Mouse (Mus musculus): ENCODE measurements around the gene Slc26a3. TPM values are rescaled to one million over a fixed set of nuclear protein-coding genes. Genes with fewer than 3 reads are reported as not detected.

Slc26a3 gene
- polyA plus RNA-seq, 1 experiment from 2014 or later, result 0.07 TPM

- no peaks in the 10 kb centered on the region for H3K9me3 ChIP-seq (replicated peaks)
- no peaks in the 10 kb centered on the region for H3K36me3 ChIP-seq
- ATAC-seq (ENCODE audit: low read depth), result no peak
- H3K4me3 ChIP-seq (replicated peaks), result no peak overlapping the region
- H3K4me2 ChIP-seq, result no peak overlapping the region
- no peak for DNase-seq
- 62% methylated on average over 11 of the region's 11 CpGs for WGBS (ENCODE audit: insufficient replicate concordance)
- no peak overlapping the region for H3K9ac ChIP-seq
- H3K27ac ChIP-seq, result no peak overlapping the region
- H3K4me1 ChIP-seq (replicated peaks), result peaks cover 10% of the 10 kb centered on the region
- no peaks in the 10 kb centered on the region for H3K27me3 ChIP-seq
Observed at GRCm38 (mm10) chr12:31377241-31377640, 13.4 kb upstream of the Slc26a3 start.

GRCm38 (mm10) chr12:31380878-31381277 lies 9.8 kb upstream of the Slc26a3 start:
- Histone ChIP-seq H3K36me3 (no peaks in the 10 kb centered on the region), H3K27me3 (no peaks in the 10 kb centered on the region), H3K4me3 (replicated peaks) (no peak overlapping the region), H3K4me2 (no peak overlapping the region), H3K9me3 (replicated peaks) (no peaks in the 10 kb centered on the region), H3K27ac (no peak overlapping the region), H3K9ac (no peak overlapping the region), H3K4me1 (replicated peaks) (peaks cover 5% of the 10 kb centered on the region)
- ATAC-seq (ENCODE audit: low read depth) (no peak), DNase-seq (no peak)
- 43% methylated on average over 2 of the region's 2 CpGs for WGBS (ENCODE audit: insufficient replicate concordance)

GRCm38 (mm10) chr12:31382451-31382850 lies 8.2 kb upstream of the Slc26a3 start:
- H3K4me1 ChIP-seq (replicated peaks), result no peaks in the 10 kb centered on the region
- H3K27ac ChIP-seq, result no peak overlapping the region
- no peak overlapping the region for H3K4me2 ChIP-seq
- ATAC-seq (ENCODE audit: low read depth) (no peak), DNase-seq (no peak)
- no peaks in the 10 kb centered on the region for H3K27me3 ChIP-seq
- no peaks in the 10 kb centered on the region for H3K9me3 ChIP-seq (replicated peaks)
- no peaks in the 10 kb centered on the region for H3K36me3 ChIP-seq
- no peak overlapping the region for H3K9ac ChIP-seq
- no peak overlapping the region for H3K4me3 ChIP-seq (replicated peaks)
- whole genome bisulfite sequencing (ENCODE audit: insufficient replicate concordance), result 42% methylated on average over 2 of the region's 2 CpGs

- H3K27ac ChIP-seq, result no peak overlapping the region
- H3K4me2 ChIP-seq, result no peak overlapping the region
- DNase-seq (no peak), ATAC-seq (ENCODE audit: low read depth) (no peak)
- no peaks in the 10 kb centered on the region for H3K27me3 ChIP-seq
- H3K9ac ChIP-seq, result no peak overlapping the region
- 53% methylated on average over 3 of the region's 3 CpGs for WGBS (ENCODE audit: insufficient replicate concordance)
- no peaks in the 10 kb centered on the region for H3K9me3 ChIP-seq (replicated peaks)
- no peak overlapping the region for H3K4me3 ChIP-seq (replicated peaks)
- no peaks in the 10 kb centered on the region for H3K4me1 ChIP-seq (replicated peaks)
- no peaks in the 10 kb centered on the region for H3K36me3 ChIP-seq
Observed at GRCm38 (mm10) chr12:31387303-31387702, 3.4 kb upstream of the Slc26a3 start.

GRCm38 (mm10) chr12:31391696-31392095 lies 1.0 kb downstream of the Slc26a3 start:
- no peak overlapping the region for H3K27ac ChIP-seq
- 80% methylated on average over 12 of the region's 12 CpGs for WGBS (ENCODE audit: insufficient replicate concordance)

GRCm38 (mm10) chr12:31395895-31396294 lies 5.2 kb downstream of the Slc26a3 start:
- H3K9ac ChIP-seq, result no peak overlapping the region
- no peak overlapping the region for H3K4me3 ChIP-seq (replicated peaks)
- DNase-seq, result no peak
- H3K4me1 ChIP-seq (replicated peaks), result no peaks in the 10 kb centered on the region
- no peak overlapping the region for H3K4me2 ChIP-seq
- ATAC-seq (ENCODE audit: low read depth), result no peak
- H3K36me3 ChIP-seq, result no peaks in the 10 kb centered on the region
- no peaks in the 10 kb centered on the region for H3K27me3 ChIP-seq
- no peaks in the 10 kb centered on the region for H3K9me3 ChIP-seq (replicated peaks)
- H3K27ac ChIP-seq, result no peak overlapping the region
- 62% methylated on average over 1 of the region's 1 CpGs for WGBS (ENCODE audit: insufficient replicate concordance)

More at GRCm38 (mm10) chr12:31391696-31392095, 1.0 kb downstream of the Slc26a3 start:
- DNase-seq (no peak), ATAC-seq (ENCODE audit: low read depth) (no peak)
- Histone ChIP-seq H3K9ac (no peak overlapping the region), H3K36me3 (no peaks in the 10 kb centered on the region), H3K9me3 (replicated peaks) (no peaks in the 10 kb centered on the region), H3K4me1 (replicated peaks) (no peaks in the 10 kb centered on the region), H3K4me2 (no peak overlapping the region), H3K27me3 (no peaks in the 10 kb centered on the region), H3K4me3 (replicated peaks) (no peak overlapping the region)

- H3K4me1 ChIP-seq (replicated peaks), result no peaks in the 10 kb centered on the region
- H3K27me3 ChIP-seq, result no peaks in the 10 kb centered on the region
- no peak overlapping the region for H3K4me3 ChIP-seq (replicated peaks)
- no peak overlapping the region for H3K9ac ChIP-seq
- DNase-seq (no peak), ATAC-seq (ENCODE audit: low read depth) (no peak)
- H3K4me2 ChIP-seq, result no peak overlapping the region
- H3K27ac ChIP-seq, result no peak overlapping the region
- H3K9me3 ChIP-seq (replicated peaks), result no peaks in the 10 kb centered on the region
- no peaks in the 10 kb centered on the region for H3K36me3 ChIP-seq
- 69% methylated on average over 4 of the region's 4 CpGs for WGBS (ENCODE audit: insufficient replicate concordance)
Observed at GRCm38 (mm10) chr12:31397709-31398108, 7.0 kb downstream of the Slc26a3 start.

GRCm38 (mm10) chr12:31400821-31401220 lies 10.2 kb downstream of the Slc26a3 start:
- Histone ChIP-seq H3K27me3 (no peaks in the 10 kb centered on the region), H3K36me3 (no peaks in the 10 kb centered on the region), H3K9me3 (replicated peaks) (no peaks in the 10 kb centered on the region), H3K4me2 (no peak overlapping the region), H3K4me1 (replicated peaks) (no peaks in the 10 kb centered on the region), H3K27ac (no peak overlapping the region), H3K4me3 (replicated peaks) (no peak overlapping the region), H3K9ac (no peak overlapping the region)
- WGBS (ENCODE audit: insufficient replicate concordance), result 78% methylated on average over 1 of the region's 1 CpGs
- no peak for DNase-seq
- no peak for ATAC-seq (ENCODE audit: low read depth)

GRCm38 (mm10) chr12:31401930-31402329 lies 11.3 kb downstream of the Slc26a3 start:
- WGBS (ENCODE audit: insufficient replicate concordance), result 71% methylated on average over 6 of the region's 6 CpGs
- no peak overlapping the region for H3K4me2 ChIP-seq
- ATAC-seq (ENCODE audit: low read depth) (no peak), DNase-seq (no peak)
- no peaks in the 10 kb centered on the region for H3K9me3 ChIP-seq (replicated peaks)
- no peaks in the 10 kb centered on the region for H3K4me1 ChIP-seq (replicated peaks)
- no peak overlapping the region for H3K27ac ChIP-seq
- H3K36me3 ChIP-seq, result no peaks in the 10 kb centered on the region
- H3K27me3 ChIP-seq, result no peaks in the 10 kb centered on the region
- H3K4me3 ChIP-seq (replicated peaks), result no peak overlapping the region
- no peak overlapping the region for H3K9ac ChIP-seq

- no peaks in the 10 kb centered on the region for H3K9me3 ChIP-seq (replicated peaks)
- H3K4me2 ChIP-seq, result no peak overlapping the region
- H3K27me3 ChIP-seq, result no peaks in the 10 kb centered on the region
- H3K4me3 ChIP-seq (replicated peaks), result no peak overlapping the region
- no peaks in the 10 kb centered on the region for H3K4me1 ChIP-seq (replicated peaks)
- H3K27ac ChIP-seq, result no peak overlapping the region
- ATAC-seq (ENCODE audit: low read depth) (no peak), DNase-seq (no peak)
- 49% methylated on average over 5 of the region's 5 CpGs for WGBS (ENCODE audit: insufficient replicate concordance)
- no peaks in the 10 kb centered on the region for H3K36me3 ChIP-seq
- no peak overlapping the region for H3K9ac ChIP-seq
Observed at GRCm38 (mm10) chr12:31404575-31405240, 14.0 kb downstream of the Slc26a3 start.

- no peaks in the 10 kb centered on the region for H3K36me3 ChIP-seq
- ATAC-seq (ENCODE audit: low read depth) (no peak), DNase-seq (no peak)
- no peaks in the 10 kb centered on the region for H3K4me1 ChIP-seq (replicated peaks)
- H3K27me3 ChIP-seq, result no peaks in the 10 kb centered on the region
- H3K4me3 ChIP-seq (replicated peaks), result no peak overlapping the region
- no peak overlapping the region for H3K9ac ChIP-seq
- no peaks in the 10 kb centered on the region for H3K9me3 ChIP-seq (replicated peaks)
- H3K4me2 ChIP-seq, result no peak overlapping the region
- H3K27ac ChIP-seq, result no peak overlapping the region
- WGBS (ENCODE audit: insufficient replicate concordance), result 21% methylated on average over 2 of the region's 2 CpGs
Observed at GRCm38 (mm10) chr12:31415971-31416370, 25.3 kb downstream of the Slc26a3 start.

GRCm38 (mm10) chr12:31421901-31422574 lies 31.4 kb downstream of the Slc26a3 start:
- Histone ChIP-seq H3K36me3 (no peaks in the 10 kb centered on the region), H3K27me3 (no peaks in the 10 kb centered on the region), H3K27ac (no peak overlapping the region), H3K4me1 (replicated peaks) (no peaks in the 10 kb centered on the region), H3K4me3 (replicated peaks) (no peak overlapping the region), H3K9me3 (replicated peaks) (no peaks in the 10 kb centered on the region), H3K4me2 (no peak overlapping the region), H3K9ac (no peak overlapping the region)
- 52% methylated on average over 3 of the region's 3 CpGs for WGBS (ENCODE audit: insufficient replicate concordance)
- DNase-seq, result no peak
- no peak for ATAC-seq (ENCODE audit: low read depth)
